Mouse (Mus musculus) C2C12 (cell line): ENCODE measurements around the gene Myo6.

ENCODE experiments used
- CEBPB ChIP-seq: IDR thresholded peaks from one replicate; pipeline ENCODE4 v1.6.1; 2011; ENCODE audit warnings: low read depth, mild to moderate bottlenecking, control low read depth, moderate library complexity
- CTCF ChIP-seq: IDR thresholded peaks from one replicate; pipeline ENCODE4 v1.5.1; 2011; ENCODE audit not compliant: control insufficient read depth, insufficient read depth, insufficient read length
- MAX ChIP-seq: IDR thresholded peaks from one replicate; pipeline ENCODE4 v1.6.1; 2011; ENCODE audit warnings: mild to moderate bottlenecking, control low read depth
- MYOD1 ChIP-seq: IDR thresholded peaks from one replicate; pipeline ENCODE4 v1.6.1; 2011; ENCODE audit warnings: low read depth; ENCODE audit not compliant: control insufficient read depth, insufficient read length
- MYOG ChIP-seq: IDR thresholded peaks from one replicate; pipeline ENCODE4 v1.6.1; 2011; ENCODE audit not compliant: control insufficient read depth, insufficient read length; ENCODE audit errors: extremely low read depth
- USF1 ChIP-seq: IDR thresholded peaks from one replicate; pipeline ENCODE4 v1.6.1; 2011; ENCODE audit warnings: low read depth, mild to moderate bottlenecking, control low read depth, moderate library complexity

DNA sequence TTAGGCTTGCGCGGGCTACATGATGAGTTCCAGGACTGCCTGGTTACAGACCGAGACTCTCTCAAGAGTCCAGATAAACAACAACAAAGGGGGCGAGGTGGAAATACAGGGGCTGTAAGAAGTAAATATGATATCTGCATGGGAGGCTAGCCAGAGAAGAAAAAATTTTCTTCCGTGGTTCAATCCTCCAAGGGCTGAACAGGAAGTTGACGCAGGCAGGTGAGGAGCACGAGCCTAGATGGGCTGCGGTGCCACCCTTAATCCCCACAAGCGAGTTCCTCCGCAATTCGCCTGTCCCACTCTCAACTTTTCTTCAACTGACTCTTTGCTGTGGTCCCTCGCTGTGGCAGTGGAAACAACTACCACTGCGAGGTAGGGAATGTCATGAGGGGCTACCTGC, 640 bp upstream of the Myo6 start:
- TF ChIP-seq CEBPB (no peak), MAX (no peak), CTCF (no peak), MYOG (no peak), USF1 (no peak), MYOD1 (no peak)
